Mouse (Mus musculus): ENCODE data around the gene Dnm1. TPM values are rescaled to one million over a fixed set of nuclear protein-coding genes. Genes with fewer than 3 reads are reported as not detected.

The Dnm1 gene
- polyA plus RNA-seq, 1 experiment from 2014 or later, result 23.5 TPM

- peaks cover 57% of the 10 kb centered on the region for H3K36me3 ChIP-seq (replicated peaks)
- H3K9me3 ChIP-seq, result no peaks in the 10 kb centered on the region
- H3K27ac ChIP-seq (replicated peaks), result no peak overlapping the region
- H3K4me1 ChIP-seq, result peaks cover 22% of the 10 kb centered on the region
- DNase-seq (ENCODE audit: low spot score), result no peak
- 82% methylated on average over 10 of the region's 10 CpGs for WGBS
- H3K4me3 ChIP-seq, result no peak overlapping the region
- H3K27me3 ChIP-seq (replicated peaks; ENCODE audit: low read depth, poor library complexity, severe bottlenecking), result peaks cover 6% of the 10 kb centered on the region; the same call in 1 of the 2 replicates
These were observed 9.1 kb downstream of the Dnm1 start for GRCm38 (mm10) chr2:32344056-32344455.

GRCm38 (mm10) chr2:32343351-32343671 lies 9.8 kb downstream of the Dnm1 start:
- peaks cover 6% of the 10 kb centered on the region; the same call in 1 of the 2 replicates for H3K27me3 ChIP-seq (replicated peaks; ENCODE audit: low read depth, poor library complexity, severe bottlenecking)
- 91% methylated on average over 2 of the region's 2 CpGs for WGBS
- no peak for DNase-seq (ENCODE audit: low spot score)
- H3K27ac ChIP-seq (replicated peaks), result no peak overlapping the region
- no peak overlapping the region for H3K4me3 ChIP-seq
- peaks cover 55% of the 10 kb centered on the region for H3K36me3 ChIP-seq (replicated peaks)
- H3K9me3 ChIP-seq, result no peaks in the 10 kb centered on the region
- H3K4me1 ChIP-seq, result peaks cover 22% of the 10 kb centered on the region

DNA sequence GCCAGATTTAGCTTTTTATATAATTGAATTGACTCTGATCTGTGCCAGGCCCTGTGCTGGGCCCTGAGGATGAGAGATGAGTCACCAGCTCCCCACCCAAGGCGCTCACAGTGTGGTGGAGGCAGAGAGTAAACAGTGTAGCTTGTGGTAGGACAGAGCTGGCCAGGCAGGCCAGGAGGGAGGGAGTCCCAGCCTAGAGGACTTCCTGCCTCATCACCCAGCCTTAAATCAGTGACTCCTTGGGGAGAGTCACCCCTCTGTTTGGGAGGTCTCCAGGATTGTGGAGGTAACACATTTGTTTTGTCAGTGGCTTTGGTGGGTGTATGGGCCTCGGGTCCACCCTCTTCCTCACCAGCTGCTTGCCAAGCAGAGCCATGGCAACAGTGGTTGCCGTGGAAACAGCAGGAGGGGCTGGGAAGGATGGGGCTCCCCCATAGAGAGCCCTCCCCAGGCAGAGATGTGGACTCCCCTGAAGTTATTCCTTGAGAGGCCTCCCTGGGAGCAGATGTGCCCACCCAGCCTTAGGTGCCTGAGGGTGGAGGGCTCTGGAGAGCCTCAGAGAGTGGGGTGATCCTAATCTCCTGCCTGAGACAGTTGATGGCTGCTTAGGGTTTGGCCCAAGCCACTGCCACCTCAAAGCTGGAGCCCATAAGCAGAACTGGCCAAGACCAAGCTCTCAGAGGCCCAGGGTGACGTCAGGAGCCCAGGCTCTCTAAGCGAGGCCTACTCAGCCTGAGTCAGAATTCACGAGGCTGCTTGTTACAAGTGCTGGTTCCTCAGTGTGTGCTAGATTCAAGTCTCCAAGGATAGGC lies 10.4 kb downstream of the Dnm1 start:
- no peak for DNase-seq (ENCODE audit: low spot score)
- peaks cover 55% of the 10 kb centered on the region for H3K36me3 ChIP-seq (replicated peaks)
- peaks cover 6% of the 10 kb centered on the region; the same call in 1 of the 2 replicates for H3K27me3 ChIP-seq (replicated peaks; ENCODE audit: low read depth, poor library complexity, severe bottlenecking)
- no peak overlapping the region; the same call in 1 of the 2 replicates for H3K27ac ChIP-seq (replicated peaks)
- 79% methylated on average over 6 of the region's 6 CpGs for WGBS
- no peaks in the 10 kb centered on the region for H3K9me3 ChIP-seq
- H3K4me3 ChIP-seq, result no peak overlapping the region
- peaks cover 22% of the 10 kb centered on the region for H3K4me1 ChIP-seq

DNA sequence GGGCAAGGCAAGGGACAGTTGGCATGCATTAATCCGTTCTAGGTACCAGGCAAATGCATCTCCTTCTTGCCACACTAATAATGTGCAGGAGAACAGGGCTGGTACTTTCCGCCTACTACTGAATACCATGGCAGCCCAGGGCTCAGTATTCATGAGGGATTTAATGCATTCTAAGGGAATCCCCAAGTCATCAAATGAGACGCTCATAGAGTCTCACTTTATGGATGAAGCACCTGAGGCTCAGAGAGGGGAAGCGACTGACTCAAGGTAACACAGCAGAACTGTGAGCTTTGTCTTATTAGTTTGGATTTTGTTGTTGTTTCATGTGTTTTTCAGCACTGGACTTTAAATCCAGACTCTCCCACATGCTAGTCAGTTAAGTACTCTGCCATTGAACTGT lies 11.1 kb downstream of the Dnm1 start:
- DNase-seq (ENCODE audit: low spot score), result no peak
- Histone ChIP-seq H3K36me3 (replicated peaks) (peaks cover 61% of the 10 kb centered on the region), H3K4me1 (peaks cover 22% of the 10 kb centered on the region), H3K4me3 (no peak overlapping the region), H3K9me3 (no peaks in the 10 kb centered on the region), H3K27ac (replicated peaks) (no peak overlapping the region), H3K27me3 (replicated peaks; ENCODE audit: low read depth, poor library complexity, severe bottlenecking) (peaks cover 6% of the 10 kb centered on the region; the same call in 1 of the 2 replicates)
- 86% methylated on average over 4 of the region's 4 CpGs for WGBS

DNA sequence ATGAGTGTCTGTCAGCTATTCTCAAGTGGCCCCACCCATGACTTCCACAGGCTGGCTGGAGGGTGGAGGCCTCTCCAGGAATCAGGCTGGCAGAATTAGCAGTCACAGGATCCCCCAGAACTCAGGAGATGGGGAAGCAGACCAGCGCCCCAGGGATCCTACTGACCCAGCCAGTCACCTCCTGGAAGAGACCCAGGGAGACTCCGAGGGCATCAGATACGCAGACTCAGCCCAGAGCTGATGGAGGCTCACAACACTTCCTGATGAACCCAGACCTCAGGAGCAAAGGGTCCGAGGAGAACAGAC lies 11.6 kb downstream of the Dnm1 start:
- H3K4me1 ChIP-seq, result peaks cover 22% of the 10 kb centered on the region
- WGBS, result 90% methylated on average over 4 of the region's 4 CpGs
- DNase-seq (ENCODE audit: low spot score), result no peak
- no peaks in the 10 kb centered on the region for H3K9me3 ChIP-seq
- H3K27ac ChIP-seq (replicated peaks), result no peak overlapping the region
- H3K36me3 ChIP-seq (replicated peaks), result peaks cover 61% of the 10 kb centered on the region
- no peak overlapping the region for H3K4me3 ChIP-seq
- peaks cover 10% of the 10 kb centered on the region; the same call in 1 of the 2 replicates for H3K27me3 ChIP-seq (replicated peaks; ENCODE audit: low read depth, poor library complexity, severe bottlenecking)

- 80% methylated on average over 13 of the region's 13 CpGs for WGBS
- no peak for DNase-seq (ENCODE audit: low spot score)
- Histone ChIP-seq H3K27ac (replicated peaks) (no peak overlapping the region), H3K4me1 (peaks cover 23% of the 10 kb centered on the region), H3K36me3 (replicated peaks) (peaks cover 63% of the 10 kb centered on the region), H3K9me3 (no peaks in the 10 kb centered on the region), H3K4me3 (no peak overlapping the region), H3K27me3 (replicated peaks; ENCODE audit: low read depth, poor library complexity, severe bottlenecking) (peaks cover 13% of the 10 kb centered on the region)
These were observed 12.1 kb downstream of the Dnm1 start for GRCm38 (mm10) chr2:32340836-32341633.

DNA sequence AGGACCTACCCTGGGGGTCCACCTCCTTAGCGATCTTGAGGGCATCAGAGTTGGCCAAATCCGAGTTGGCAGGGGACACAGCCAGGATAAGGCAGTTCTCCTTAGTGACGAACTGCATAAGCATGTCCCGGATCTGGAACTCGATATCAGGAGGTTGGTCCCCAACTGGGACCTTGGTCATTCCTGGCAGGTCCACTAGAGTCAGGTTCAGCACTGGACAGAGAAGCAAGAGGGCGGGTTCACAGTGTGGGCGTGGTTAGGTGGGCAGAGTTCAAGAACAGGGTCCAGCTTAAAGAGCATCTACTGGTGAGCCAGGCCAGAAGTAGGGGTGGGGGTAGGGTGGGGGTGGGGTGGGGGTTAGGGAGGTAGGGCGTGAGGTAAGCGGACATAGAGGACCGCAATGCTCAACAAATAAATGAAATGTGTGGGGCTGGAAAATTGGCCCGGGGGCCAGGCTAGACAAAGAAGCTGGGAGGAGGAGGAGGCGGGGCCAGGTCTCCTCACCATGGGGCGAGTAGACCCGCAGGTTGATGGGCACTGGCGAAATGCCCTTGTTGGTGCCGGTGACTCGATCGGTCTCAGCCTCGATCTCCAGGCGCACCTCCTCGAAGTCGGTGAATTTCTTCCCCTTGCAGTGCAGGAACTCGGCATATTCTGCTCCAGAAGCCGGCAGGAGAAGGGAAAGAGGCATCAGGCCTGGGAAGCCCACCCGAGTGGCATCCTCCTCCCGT lies 13.1 kb downstream of the Dnm1 start:
- H3K4me3 ChIP-seq, result no peak overlapping the region
- H3K9me3 ChIP-seq, result no peaks in the 10 kb centered on the region
- H3K36me3 ChIP-seq (replicated peaks), result peaks cover 71% of the 10 kb centered on the region
- WGBS, result 40% methylated on average over 26 of the region's 26 CpGs
- no peak for DNase-seq (ENCODE audit: low spot score)
- peaks cover 23% of the 10 kb centered on the region for H3K27me3 ChIP-seq (replicated peaks; ENCODE audit: low read depth, poor library complexity, severe bottlenecking)
- H3K27ac ChIP-seq (replicated peaks), result no peak overlapping the region
- peaks cover 25% of the 10 kb centered on the region for H3K4me1 ChIP-seq

DNA sequence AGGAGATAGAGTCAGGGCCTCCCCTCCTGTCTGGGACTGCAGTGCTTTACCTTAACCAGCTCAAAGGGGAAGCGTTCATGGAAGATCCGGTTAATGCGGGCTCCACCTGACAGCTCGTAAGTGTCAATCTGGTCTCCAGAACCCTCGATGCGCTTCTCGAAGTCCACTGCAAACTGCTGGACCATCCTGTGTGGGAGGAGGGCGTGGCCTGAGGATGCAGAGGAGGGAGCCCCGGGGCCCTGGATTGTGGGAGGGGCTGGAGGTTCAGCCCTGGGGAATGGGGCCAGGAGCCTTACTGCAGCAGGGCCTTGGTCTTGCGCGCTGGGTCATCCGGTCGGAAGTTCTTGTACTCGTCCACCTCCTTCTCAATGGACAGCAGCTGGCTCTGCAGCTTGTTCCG lies 17.2 kb downstream of the Dnm1 start:
- Histone ChIP-seq H3K4me3 (no peak overlapping the region), H3K9me3 (no peaks in the 10 kb centered on the region), H3K4me1 (peaks cover 17% of the 10 kb centered on the region), H3K27ac (replicated peaks) (no peak overlapping the region), H3K27me3 (replicated peaks; ENCODE audit: low read depth, poor library complexity, severe bottlenecking) (peaks cover 37% of the 10 kb centered on the region), H3K36me3 (replicated peaks) (peaks cover 94% of the 10 kb centered on the region)
- DNase-seq (ENCODE audit: low spot score), result no peak
- 54% methylated on average over 15 of the region's 15 CpGs for WGBS

GRCm38 (mm10) chr2:32332159-32332558 lies 21.0 kb downstream of the Dnm1 start:
- H3K36me3 ChIP-seq (replicated peaks), result peaks cover 63% of the 10 kb centered on the region
- peaks cover 36% of the 10 kb centered on the region for H3K4me1 ChIP-seq
- DNase-seq (ENCODE audit: low spot score), result no peak
- no peak overlapping the region for H3K27ac ChIP-seq (replicated peaks)
- H3K27me3 ChIP-seq (replicated peaks; ENCODE audit: low read depth, poor library complexity, severe bottlenecking), result peaks cover 37% of the 10 kb centered on the region
- 89% methylated on average over 5 of the region's 5 CpGs for WGBS
- no peaks in the 10 kb centered on the region for H3K9me3 ChIP-seq
- H3K4me3 ChIP-seq, result no peak overlapping the region

- peaks cover 50% of the 10 kb centered on the region for H3K4me1 ChIP-seq
- H3K27ac ChIP-seq (replicated peaks), result peak overlapping the region; percentile 76
- H3K4me3 ChIP-seq, result 0 out of 2 replicates have a peak overlapping the region, but pooled peaks have one; percentile 2
- peaks cover 14% of the 10 kb centered on the region for H3K27me3 ChIP-seq (replicated peaks; ENCODE audit: low read depth, poor library complexity, severe bottlenecking)
- DNase-seq (ENCODE audit: low spot score), result no peak
- peaks cover 48% of the 10 kb centered on the region for H3K36me3 ChIP-seq (replicated peaks)
- no peaks in the 10 kb centered on the region for H3K9me3 ChIP-seq
- WGBS, result 24% methylated on average over 6 of the region's 6 CpGs
These were observed 23.6 kb downstream of the Dnm1 start for GRCm38 (mm10) chr2:32329531-32329930.

DNA sequence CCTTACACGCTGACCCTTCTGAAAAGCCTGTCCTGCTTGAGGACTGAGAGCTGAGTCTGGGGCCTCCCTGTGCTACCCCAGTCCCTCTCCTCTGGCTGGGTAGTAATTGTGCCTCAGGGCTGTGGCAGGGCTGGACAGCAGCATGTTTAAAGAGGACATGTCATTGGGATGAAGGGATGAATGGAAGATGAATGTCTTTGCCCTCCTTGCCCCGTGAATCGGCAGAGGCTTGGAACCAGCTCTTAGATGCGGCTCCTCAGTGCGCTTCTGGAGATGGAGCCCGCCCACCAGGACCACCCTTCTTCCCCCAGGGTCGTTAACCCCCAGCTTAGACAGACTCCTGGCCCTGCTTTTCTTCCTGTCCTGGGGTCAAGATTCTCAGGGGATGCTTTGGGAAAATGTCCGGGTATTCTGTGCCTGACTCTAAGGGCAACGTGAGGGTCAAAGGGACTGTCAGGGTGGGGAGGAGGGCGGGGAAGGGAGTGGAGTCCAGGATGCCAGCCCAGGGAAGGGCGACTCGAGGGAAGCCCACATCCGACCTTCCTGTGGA lies 24.2 kb downstream of the Dnm1 start:
- H3K36me3 ChIP-seq (replicated peaks), result peaks cover 45% of the 10 kb centered on the region
- H3K4me1 ChIP-seq, result peaks cover 48% of the 10 kb centered on the region
- DNase-seq (ENCODE audit: low spot score), result no peak
- 20% methylated on average over 13 of the region's 13 CpGs for WGBS
- H3K27ac ChIP-seq (replicated peaks), result peak overlapping the region; percentile 76
- H3K27me3 ChIP-seq (replicated peaks; ENCODE audit: low read depth, poor library complexity, severe bottlenecking), result peaks cover 9% of the 10 kb centered on the region
- no peaks in the 10 kb centered on the region for H3K9me3 ChIP-seq
- 0 out of 2 replicates have a peak overlapping the region, but pooled peaks have one; percentile 2 for H3K4me3 ChIP-seq

GRCm38 (mm10) chr2:32327200-32327599 lies 25.9 kb downstream of the Dnm1 start:
- Histone ChIP-seq H3K9me3 (no peaks in the 10 kb centered on the region), H3K36me3 (replicated peaks) (peaks cover 38% of the 10 kb centered on the region), H3K27ac (replicated peaks) (no peak overlapping the region), H3K4me1 (peaks cover 56% of the 10 kb centered on the region), H3K27me3 (replicated peaks; ENCODE audit: low read depth, poor library complexity, severe bottlenecking) (no peaks in the 10 kb centered on the region), H3K4me3 (no peak overlapping the region)
- 89% methylated on average over 4 of the region's 4 CpGs for WGBS
- DNase-seq (ENCODE audit: low spot score), result no peak
